Mouse (Mus musculus) liver, embryonic 11.5 days (tissue): ENCODE results near the gene Arhgef28. TPM values are rescaled to one million over a fixed set of nuclear protein-coding genes. Genes with fewer than 3 reads are reported as not detected.

Experiments
- ATAC-seq: fragments of 200-750 bp; cut with Nextera tagmentation; replicated peaks from 2 replicates; pipeline ENCODE4 v1.8.0; 2017; ENCODE audit warnings: moderate number of reproducible peaks, mild to moderate bottlenecking, moderate TSS enrichment, moderate library complexity; ENCODE audit not compliant: low FRiP score
- DNase-seq: peaks from one replicate; pipeline ENCODE4 v3.0.0-alpha.2; 2017; ENCODE audit warnings: low spot score
- H3K27ac ChIP-seq: fragments of 300-500 bp; sonication (generic); 2 replicates; pipeline ENCODE4 v1.5.1; 2014; ENCODE audit warnings: mild to moderate bottlenecking, low read depth, low read length, control low read depth
- H3K27me3 ChIP-seq: fragments of 300-500 bp; sonication (generic); replicated peaks from 2 replicates; pipeline ENCODE4 v1.6.1; 2014; ENCODE audit warnings: low read length, mixed read lengths; ENCODE audit not compliant: control insufficient read depth, insufficient read depth
- H3K36me3 ChIP-seq: fragments of 300-500 bp; sonication (generic); 2 replicates; pipeline ENCODE4 v1.6.1; 2014; ENCODE audit warnings: mild to moderate bottlenecking, low read length, moderate library complexity, mixed read lengths; ENCODE audit not compliant: control insufficient read depth, insufficient read depth
- H3K4me1 ChIP-seq: fragments of 300-500 bp; sonication (generic); replicated peaks from 2 replicates; pipeline ENCODE4 v1.6.1; 2014; ENCODE audit warnings: low read length, mixed read lengths; ENCODE audit not compliant: control insufficient read depth, insufficient read depth
- H3K4me2 ChIP-seq: fragments of 300-500 bp; sonication (generic); 2 replicates; pipeline ENCODE4 v1.6.1; 2014; ENCODE audit warnings: mild to moderate bottlenecking, control low read depth, moderate library complexity
- H3K4me3 ChIP-seq: fragments of 300-500 bp; sonication (generic); 2 replicates; pipeline ENCODE4 v1.5.1; 2014; ENCODE audit warnings: low read depth, low read length, control low read depth
- H3K9ac ChIP-seq: fragments of 300-500 bp; sonication (generic); 2 replicates; pipeline ENCODE4 v1.6.1; 2014; ENCODE audit warnings: low read depth, low read length, control low read depth
- H3K9me3 ChIP-seq: fragments of 300-500 bp; sonication (generic); 2 replicates; pipeline ENCODE4 v1.6.1; 2016; ENCODE audit warnings: low read length, inconsistent platforms, mixed read lengths; ENCODE audit not compliant: control insufficient read depth
- WGBS: fragments of 180-500 bp; shearing (Covaris S2); extraction: QIAGEN DNeasy Blood & Tissue Kit; methylation state at CpG from one replicate; pipeline ENCODE4 v1.1.7; 2014; 5-methylcytosine and 5-hydroxymethylcytosine counted together
- polyA plus RNA-seq: library from polyadenylated mRNA; unstranded; fragments of >200 nt; fragmentation: Nextera tagmentation; extraction: Ambion mirVana; gene quantifications from 2 replicates; pipeline ENCODE4 v1.2.1, GENCODE M21; 2014

Arhgef28 gene
- polyA plus RNA-seq, 1 experiment from 2014 or later, result 2.7 TPM

DNA sequence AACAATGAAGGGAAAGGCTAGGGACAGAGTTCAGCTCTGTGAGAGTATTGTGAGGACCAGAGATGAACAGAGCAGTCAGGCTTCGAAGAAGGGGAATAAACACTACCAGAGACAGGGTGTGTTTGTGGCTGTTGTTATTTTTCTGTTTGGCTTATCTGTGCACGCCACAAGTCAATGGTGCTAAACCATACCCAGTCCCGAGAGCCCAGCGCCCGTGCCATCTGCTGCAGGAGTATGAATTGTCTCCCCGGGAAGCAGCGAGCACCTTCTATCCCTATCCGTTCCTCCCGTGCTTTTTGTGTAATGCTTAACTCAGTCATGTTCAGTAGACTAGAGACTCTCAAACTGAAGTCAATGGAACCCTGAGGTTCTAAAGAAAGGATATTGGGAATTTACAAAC lies 112.8 kb downstream of the Arhgef28 start:
- no peaks in the 10 kb centered on the region for H3K36me3 ChIP-seq
- 0 out of 2 replicates have a peak, but pooled peaks have one; percentile 18 for ATAC-seq
- 74% methylated on average over 9 of the region's 9 CpGs for WGBS
- no peak overlapping the region for H3K27ac ChIP-seq
- no peak overlapping the region for H3K4me2 ChIP-seq
- no peaks in the 10 kb centered on the region for H3K4me1 ChIP-seq
- H3K9me3 ChIP-seq, result no peaks in the 10 kb centered on the region
- no peak overlapping the region for H3K9ac ChIP-seq
- no peak overlapping the region for H3K4me3 ChIP-seq
- H3K27me3 ChIP-seq, result no peaks in the 10 kb centered on the region
- no peak for DNase-seq

GRCm38 (mm10) chr13:98092354-98093002 lies 113.8 kb downstream of the Arhgef28 start:
- no peak overlapping the region for H3K4me2 ChIP-seq
- no peak for ATAC-seq
- H3K36me3 ChIP-seq, result no peaks in the 10 kb centered on the region
- DNase-seq, result no peak
- H3K27ac ChIP-seq, result no peak overlapping the region
- no peaks in the 10 kb centered on the region for H3K27me3 ChIP-seq
- no peaks in the 10 kb centered on the region for H3K4me1 ChIP-seq
- no peaks in the 10 kb centered on the region for H3K9me3 ChIP-seq
- no peak overlapping the region for H3K9ac ChIP-seq
- 80% methylated on average over 12 of the region's 12 CpGs for WGBS
- H3K4me3 ChIP-seq, result no peak overlapping the region

DNA sequence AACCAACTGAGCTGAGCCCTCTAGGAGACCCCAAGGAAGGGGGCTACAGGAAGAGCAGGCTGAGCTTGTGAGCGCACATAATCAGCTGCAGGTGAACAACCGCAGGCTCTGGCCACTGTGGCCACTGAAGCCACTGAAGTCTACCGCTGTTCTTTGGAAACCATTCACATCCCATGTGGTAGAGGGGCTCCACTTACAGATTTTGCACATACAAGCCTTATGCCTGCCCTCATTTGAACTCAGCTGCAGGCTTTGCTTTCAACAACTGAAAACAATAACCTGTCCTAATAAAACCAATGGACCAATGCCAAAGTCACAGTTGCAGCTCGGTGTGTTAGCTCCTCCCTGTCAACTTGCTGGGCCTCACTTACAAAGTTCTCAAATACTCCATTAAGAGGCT lies 126.6 kb downstream of the Arhgef28 start:
- DNase-seq (no peak), ATAC-seq (no peak)
- H3K4me3 ChIP-seq, result no peak overlapping the region
- H3K9me3 ChIP-seq, result no peaks in the 10 kb centered on the region; the same call in 1 of the 2 replicates
- H3K4me2 ChIP-seq, result no peak overlapping the region
- H3K27me3 ChIP-seq, result no peaks in the 10 kb centered on the region
- H3K36me3 ChIP-seq, result no peaks in the 10 kb centered on the region
- no peaks in the 10 kb centered on the region for H3K4me1 ChIP-seq
- H3K27ac ChIP-seq, result no peak overlapping the region
- H3K9ac ChIP-seq, result no peak overlapping the region
- WGBS, result 85% methylated on average over 4 of the region's 4 CpGs

- H3K4me1 ChIP-seq, result no peaks in the 10 kb centered on the region
- H3K9me3 ChIP-seq, result no peaks in the 10 kb centered on the region; the same call in 1 of the 2 replicates
- ATAC-seq (no peak), DNase-seq (no peak)
- no peaks in the 10 kb centered on the region for H3K36me3 ChIP-seq
- no peak overlapping the region for H3K4me3 ChIP-seq
- H3K4me2 ChIP-seq, result no peak overlapping the region
- no peak overlapping the region for H3K27ac ChIP-seq
- WGBS, result 81% methylated on average over 5 of the region's 5 CpGs
- H3K27me3 ChIP-seq, result no peaks in the 10 kb centered on the region
- no peak overlapping the region for H3K9ac ChIP-seq
These were observed 128.0 kb downstream of the Arhgef28 start for GRCm38 (mm10) chr13:98078251-98078650.

- WGBS, result 87% methylated on average over 12 of the region's 12 CpGs
- Histone ChIP-seq H3K27me3 (no peaks in the 10 kb centered on the region), H3K27ac (no peak overlapping the region), H3K36me3 (no peaks in the 10 kb centered on the region), H3K9ac (no peak overlapping the region), H3K4me2 (no peak overlapping the region), H3K4me1 (no peaks in the 10 kb centered on the region), H3K9me3 (no peaks in the 10 kb centered on the region; the same call in 1 of the 2 replicates), H3K4me3 (no peak overlapping the region)
- ATAC-seq (no peak), DNase-seq (no peak)
These were observed 129.0 kb downstream of the Arhgef28 start for GRCm38 (mm10) chr13:98077216-98077615.

GRCm38 (mm10) chr13:98074871-98075270 lies 131.4 kb downstream of the Arhgef28 start:
- no peaks in the 10 kb centered on the region for H3K27me3 ChIP-seq
- H3K27ac ChIP-seq, result no peak overlapping the region
- H3K4me3 ChIP-seq, result no peak overlapping the region
- ATAC-seq (no peak), DNase-seq (no peak)
- no peak overlapping the region for H3K9ac ChIP-seq
- H3K36me3 ChIP-seq, result no peaks in the 10 kb centered on the region
- H3K9me3 ChIP-seq, result no peaks in the 10 kb centered on the region
- WGBS, result 66% methylated on average over 11 of the region's 11 CpGs
- no peaks in the 10 kb centered on the region for H3K4me1 ChIP-seq
- no peak overlapping the region for H3K4me2 ChIP-seq

DNA sequence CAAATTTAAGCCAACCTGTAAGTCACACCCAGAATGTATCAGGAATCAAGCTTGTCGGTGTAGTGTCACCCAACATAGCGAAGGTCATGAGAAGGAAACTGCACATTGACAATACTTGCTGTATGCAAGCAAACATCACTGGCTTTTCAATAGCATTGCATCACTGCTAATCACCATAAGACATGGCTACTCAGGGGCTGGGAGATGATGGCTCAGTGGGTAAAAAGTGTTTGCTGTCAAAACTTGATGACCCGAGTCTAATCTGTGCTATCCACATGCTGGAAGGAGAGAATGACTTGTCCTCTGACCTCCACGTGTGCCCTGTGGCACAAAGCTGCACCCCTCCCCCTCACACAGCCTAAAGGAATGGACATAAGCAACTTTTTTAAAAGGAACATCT lies 133.0 kb downstream of the Arhgef28 start:
- Histone ChIP-seq H3K27ac (no peak overlapping the region), H3K4me1 (no peaks in the 10 kb centered on the region), H3K9ac (no peak overlapping the region), H3K36me3 (no peaks in the 10 kb centered on the region), H3K4me2 (no peak overlapping the region), H3K4me3 (no peak overlapping the region), H3K9me3 (no peaks in the 10 kb centered on the region), H3K27me3 (no peaks in the 10 kb centered on the region)
- 72% methylated on average over 4 of the region's 4 CpGs for WGBS
- DNase-seq, result no peak
- no peak for ATAC-seq

DNA sequence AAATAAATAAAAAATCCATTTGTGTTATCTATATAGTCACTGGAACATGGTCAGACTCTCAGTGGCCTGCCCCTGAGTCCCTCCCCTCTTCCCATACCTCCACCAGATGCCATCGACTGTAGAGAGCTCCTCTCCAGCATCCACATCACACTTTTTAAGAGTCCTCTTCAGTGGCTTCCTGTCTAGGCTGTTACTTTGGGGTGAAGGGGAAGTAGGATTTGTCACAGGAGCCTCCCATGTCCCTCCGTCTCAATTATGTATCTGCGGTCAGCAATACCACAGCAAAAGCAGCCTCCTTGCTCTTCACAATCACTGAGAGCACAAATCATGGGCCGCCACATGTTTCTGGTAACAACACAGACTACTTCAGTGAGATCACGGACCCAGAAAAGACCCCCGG lies 135.8 kb downstream of the Arhgef28 start:
- 73% methylated on average over 6 of the region's 6 CpGs for WGBS
- H3K9me3 ChIP-seq, result no peaks in the 10 kb centered on the region
- DNase-seq (no peak), ATAC-seq (no peak)
- H3K36me3 ChIP-seq, result no peaks in the 10 kb centered on the region
- no peaks in the 10 kb centered on the region for H3K4me1 ChIP-seq
- H3K27me3 ChIP-seq, result no peaks in the 10 kb centered on the region
- H3K4me2 ChIP-seq, result no peak overlapping the region
- H3K9ac ChIP-seq, result no peak overlapping the region
- no peak overlapping the region for H3K4me3 ChIP-seq
- H3K27ac ChIP-seq, result no peak overlapping the region

DNA sequence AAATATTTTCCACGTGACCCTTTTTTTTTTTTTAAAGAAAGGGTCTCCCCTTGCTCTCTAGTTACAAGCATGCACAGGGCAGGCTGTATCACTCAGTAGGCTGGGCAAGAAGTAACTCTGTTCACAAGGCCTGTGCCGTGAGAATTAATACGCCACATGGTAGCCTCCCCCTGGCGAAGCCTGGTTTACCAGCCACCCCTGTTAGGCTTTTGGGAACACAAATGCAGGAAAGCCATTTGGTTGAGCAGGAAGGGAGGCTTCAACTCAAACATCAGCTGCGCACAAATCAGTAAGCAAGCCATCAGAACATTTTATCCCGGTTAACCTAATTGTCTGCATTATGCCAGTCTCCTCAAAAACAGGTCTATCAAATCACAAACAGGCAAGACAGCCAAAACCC lies 136.6 kb downstream of the Arhgef28 start:
- no peaks in the 10 kb centered on the region for H3K9me3 ChIP-seq
- H3K4me1 ChIP-seq, result no peaks in the 10 kb centered on the region
- ATAC-seq (no peak), DNase-seq (no peak)
- no peak overlapping the region for H3K27ac ChIP-seq
- H3K27me3 ChIP-seq, result no peaks in the 10 kb centered on the region
- H3K4me2 ChIP-seq, result no peak overlapping the region
- WGBS, result 90% methylated on average over 6 of the region's 6 CpGs
- H3K9ac ChIP-seq, result no peak overlapping the region
- H3K36me3 ChIP-seq, result no peaks in the 10 kb centered on the region
- no peak overlapping the region for H3K4me3 ChIP-seq
